Mouse (Mus musculus): ENCODE data around the gene Fance. TPM values are rescaled to one million over a fixed set of nuclear protein-coding genes. Genes with fewer than 3 reads are reported as not detected.
"Not testable (repeated sequence)": the region's sequence is repeated elsewhere in the genome, so short reads cannot be mapped to it uniquely, and the experiment has no call there.

The Fance gene
- polyA plus RNA-seq, 1 experiment from 2014 or later = 36.5 TPM

GRCm38 (mm10) chr17:28311366-28312132, 1.8 kb upstream of the Fance start:
- no peak overlapping the region for H3K9ac ChIP-seq (replicated peaks)
- peaks cover 11% of the 10 kb centered on the region for H3K36me3 ChIP-seq
- peaks cover 32% of the 10 kb centered on the region for H3K4me1 ChIP-seq (replicated peaks)
- ATAC-seq (ENCODE audit: insufficient number of reproducible peaks, insufficient read depth, low FRiP score, low TSS enrichment, low read depth) = no peak
- H3K9me3 ChIP-seq = no peaks in the 10 kb centered on the region
- H3K4me2 ChIP-seq = no peak overlapping the region
- 66% methylated on average over 5 of the region's 5 CpGs for WGBS
- H3K4me3 ChIP-seq (replicated peaks) = no peak overlapping the region
- no peak overlapping the region for H3K27ac ChIP-seq
- H3K27me3 ChIP-seq = no peaks in the 10 kb centered on the region

GRCm38 (mm10) chr17:28312232-28313211, 797 bp upstream of the Fance start:
- peak overlapping the region; percentile 51 for H3K4me2 ChIP-seq
- peaks cover 32% of the 10 kb centered on the region for H3K4me1 ChIP-seq (replicated peaks)
- peak; percentile 10 for ATAC-seq (ENCODE audit: insufficient number of reproducible peaks, insufficient read depth, low FRiP score, low TSS enrichment, low read depth)

GRCm38 (mm10) chr17:28313880-28314225, 534 bp downstream of the Fance start:
- Histone ChIP-seq H3K9ac (replicated peaks) (peak overlapping the region; percentile 91), H3K9me3 (no peaks in the 10 kb centered on the region), H3K4me3 (replicated peaks) (peak overlapping the region; percentile 87), H3K36me3 (peaks cover 34% of the 10 kb centered on the region), H3K4me2 (peak overlapping the region; percentile 86), H3K27me3 (no peaks in the 10 kb centered on the region), H3K4me1 (replicated peaks) (peaks cover 25% of the 10 kb centered on the region), H3K27ac (peak overlapping the region; percentile 91)
- WGBS = 1% methylated on average over 11 of the region's 11 CpGs
- 0 out of 2 replicates have a peak, but pooled peaks have one; percentile 6 for ATAC-seq (ENCODE audit: insufficient number of reproducible peaks, insufficient read depth, low FRiP score, low TSS enrichment, low read depth)

More at GRCm38 (mm10) chr17:28312232-28313211, 797 bp upstream of the Fance start:
- Histone ChIP-seq H3K4me3 (replicated peaks) (peak overlapping the region; percentile 87), H3K27ac (peak overlapping the region; percentile 41; the same call in 1 of the 2 replicates), H3K9me3 (no peaks in the 10 kb centered on the region), H3K9ac (replicated peaks) (no peak overlapping the region), H3K36me3 (peaks cover 21% of the 10 kb centered on the region), H3K27me3 (no peaks in the 10 kb centered on the region)
- WGBS = 20% methylated on average over 17 of the region's 17 CpGs

- 0 out of 2 replicates have a peak overlapping the region, but pooled peaks have one; percentile 19 for H3K4me2 ChIP-seq
- H3K9me3 ChIP-seq = no peaks in the 10 kb centered on the region
- peaks cover 50% of the 10 kb centered on the region for H3K36me3 ChIP-seq
- H3K27ac ChIP-seq = 0 out of 2 replicates have a peak overlapping the region, but pooled peaks have one; percentile 12
- H3K4me1 ChIP-seq (replicated peaks) = peaks cover 25% of the 10 kb centered on the region
- WGBS = 93% methylated on average over 20 of the region's 20 CpGs
- no peaks in the 10 kb centered on the region for H3K27me3 ChIP-seq
- H3K9ac ChIP-seq (replicated peaks) = no peak overlapping the region; the same call in 1 of the 2 replicates
- H3K4me3 ChIP-seq (replicated peaks) = no peak overlapping the region
- no peak for ATAC-seq (ENCODE audit: insufficient number of reproducible peaks, insufficient read depth, low FRiP score, low TSS enrichment, low read depth)
These were observed 2.4 kb downstream of the Fance start for GRCm38 (mm10) chr17:28315611-28316160.

- Histone ChIP-seq H3K9ac (replicated peaks) (no peak overlapping the region), H3K27ac (no peak overlapping the region), H3K9me3 (no peaks in the 10 kb centered on the region), H3K4me2 (no peak overlapping the region), H3K4me3 (replicated peaks) (no peak overlapping the region), H3K27me3 (no peaks in the 10 kb centered on the region), H3K4me1 (replicated peaks) (peaks cover 25% of the 10 kb centered on the region), H3K36me3 (peaks cover 58% of the 10 kb centered on the region)
- WGBS = 92% methylated on average over 9 of the region's 9 CpGs
- no peak for ATAC-seq (ENCODE audit: insufficient number of reproducible peaks, insufficient read depth, low FRiP score, low TSS enrichment, low read depth)
These were observed 3.2 kb downstream of the Fance start for GRCm38 (mm10) chr17:28316476-28316875.

GRCm38 (mm10) chr17:28317091-28317490, 3.8 kb downstream of the Fance start:
- Histone ChIP-seq H3K27ac (no peak overlapping the region), H3K4me2 (no peak overlapping the region), H3K4me1 (replicated peaks) (peaks cover 25% of the 10 kb centered on the region), H3K9ac (replicated peaks) (no peak overlapping the region), H3K9me3 (no peaks in the 10 kb centered on the region), H3K36me3 (peaks cover 64% of the 10 kb centered on the region), H3K4me3 (replicated peaks) (no peak overlapping the region), H3K27me3 (no peaks in the 10 kb centered on the region)
- ATAC-seq (ENCODE audit: insufficient number of reproducible peaks, insufficient read depth, low FRiP score, low TSS enrichment, low read depth) = no peak
- WGBS = 60% methylated on average over 8 of the region's 8 CpGs

- Histone ChIP-seq H3K9me3 (no peaks in the 10 kb centered on the region), H3K27me3 (no peaks in the 10 kb centered on the region), H3K36me3 (peaks cover 70% of the 10 kb centered on the region), H3K4me2 (no peak overlapping the region), H3K4me3 (replicated peaks) (no peak overlapping the region), H3K9ac (replicated peaks) (no peak overlapping the region), H3K27ac (no peak overlapping the region), H3K4me1 (replicated peaks) (peaks cover 22% of the 10 kb centered on the region)
- 91% methylated on average over 9 of the region's 9 CpGs for WGBS
- ATAC-seq (ENCODE audit: insufficient number of reproducible peaks, insufficient read depth, low FRiP score, low TSS enrichment, low read depth) = no peak
These were observed 4.4 kb downstream of the Fance start for GRCm38 (mm10) chr17:28317725-28318124.

- ATAC-seq (ENCODE audit: insufficient number of reproducible peaks, insufficient read depth, low FRiP score, low TSS enrichment, low read depth) = no peak
- Histone ChIP-seq H3K9ac (replicated peaks) (no peak overlapping the region), H3K9me3 (peaks cover 6% of the 10 kb centered on the region; the same call in 1 of the 2 replicates), H3K4me1 (replicated peaks) (no peaks in the 10 kb centered on the region; the same call in 1 of the 2 replicates), H3K4me2 (no peak overlapping the region), H3K36me3 (peaks cover 91% of the 10 kb centered on the region), H3K4me3 (replicated peaks) (no peak overlapping the region), H3K27me3 (no peaks in the 10 kb centered on the region), H3K27ac (no peak overlapping the region)
- 92% methylated on average over 4 of the region's 4 CpGs for WGBS
These were observed 8.4 kb downstream of the Fance start for GRCm38 (mm10) chr17:28321700-28322099.

GRCm38 (mm10) chr17:28323786-28324185, 10.5 kb downstream of the Fance start:
- H3K27me3 ChIP-seq = no peaks in the 10 kb centered on the region
- peaks cover 6% of the 10 kb centered on the region; the same call in 1 of the 2 replicates for H3K9me3 ChIP-seq
- H3K36me3 ChIP-seq = peaks cover 70% of the 10 kb centered on the region
- no peak overlapping the region for H3K4me3 ChIP-seq (replicated peaks)
- no peak overlapping the region for H3K9ac ChIP-seq (replicated peaks)
- no peak for ATAC-seq (ENCODE audit: insufficient number of reproducible peaks, insufficient read depth, low FRiP score, low TSS enrichment, low read depth)
- peaks cover 15% of the 10 kb centered on the region for H3K4me1 ChIP-seq (replicated peaks)
- H3K27ac ChIP-seq = no peak overlapping the region
- 88% methylated on average over 8 of the region's 8 CpGs for WGBS
- H3K4me2 ChIP-seq = no peak overlapping the region

GRCm38 (mm10) chr17:28324416-28324815, 11.1 kb downstream of the Fance start:
- Histone ChIP-seq H3K4me1 (replicated peaks) (peaks cover 17% of the 10 kb centered on the region), H3K36me3 (peaks cover 68% of the 10 kb centered on the region)
- H3K9me3 ChIP-seq; H3K27me3 ChIP-seq; H3K4me2 ChIP-seq; ATAC-seq (ENCODE audit: insufficient number of reproducible peaks, insufficient read depth, low FRiP score, low TSS enrichment, low read depth); H3K4me3 ChIP-seq (replicated peaks); H3K9ac ChIP-seq (replicated peaks); H3K27ac ChIP-seq: not testable (repeated sequence)
- WGBS = 93% methylated on average over 7 of the region's 7 CpGs

- H3K4me3 ChIP-seq (replicated peaks) = no peak overlapping the region
- no peak overlapping the region for H3K4me2 ChIP-seq
- peaks cover 69% of the 10 kb centered on the region for H3K36me3 ChIP-seq
- H3K4me1 ChIP-seq (replicated peaks) = peaks cover 25% of the 10 kb centered on the region
- H3K9ac ChIP-seq (replicated peaks) = no peak overlapping the region
- WGBS = 94% methylated on average over 8 of the region's 8 CpGs
- no peak for ATAC-seq (ENCODE audit: insufficient number of reproducible peaks, insufficient read depth, low FRiP score, low TSS enrichment, low read depth)
- H3K27me3 ChIP-seq = no peaks in the 10 kb centered on the region
- no peak overlapping the region for H3K27ac ChIP-seq
- peaks cover 6% of the 10 kb centered on the region; the same call in 1 of the 2 replicates for H3K9me3 ChIP-seq
These were observed 12.4 kb downstream of the Fance start for GRCm38 (mm10) chr17:28325751-28326150.
